Mouse (Mus musculus): Measurements from ENCODE around the gene Cntnap2.

The Cntnap2 gene

DNA sequence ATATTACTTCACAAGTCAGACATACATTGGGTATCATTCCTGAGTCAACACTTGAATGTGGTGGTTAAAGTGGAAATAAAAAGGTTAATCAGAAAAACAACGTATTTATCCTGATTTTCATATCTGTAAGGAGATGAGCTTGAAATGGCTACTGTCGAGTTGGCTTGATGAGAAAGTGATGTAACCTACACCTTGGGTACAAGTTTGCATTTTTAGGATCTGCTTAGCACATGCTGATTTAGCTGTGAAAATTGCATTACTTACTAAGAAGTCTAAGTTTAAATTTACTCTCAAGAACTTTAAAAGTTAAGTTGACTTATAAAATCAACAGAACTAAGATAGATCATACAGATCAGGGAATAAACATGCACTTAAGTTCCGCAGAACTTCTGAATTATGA, 879.1 kb downstream of the Cntnap2 start:
- DNase-seq (ENCODE audit: low spot score): no peak

GRCm38 (mm10) chr6:45938775-45939174, 879.6 kb downstream of the Cntnap2 start:
- no peak for DNase-seq (ENCODE audit: low spot score)

- no peak for DNase-seq (ENCODE audit: low spot score)
Measured at GRCm38 (mm10) chr6:45945144-45945985, 886.2 kb downstream of the Cntnap2 start.

DNA sequence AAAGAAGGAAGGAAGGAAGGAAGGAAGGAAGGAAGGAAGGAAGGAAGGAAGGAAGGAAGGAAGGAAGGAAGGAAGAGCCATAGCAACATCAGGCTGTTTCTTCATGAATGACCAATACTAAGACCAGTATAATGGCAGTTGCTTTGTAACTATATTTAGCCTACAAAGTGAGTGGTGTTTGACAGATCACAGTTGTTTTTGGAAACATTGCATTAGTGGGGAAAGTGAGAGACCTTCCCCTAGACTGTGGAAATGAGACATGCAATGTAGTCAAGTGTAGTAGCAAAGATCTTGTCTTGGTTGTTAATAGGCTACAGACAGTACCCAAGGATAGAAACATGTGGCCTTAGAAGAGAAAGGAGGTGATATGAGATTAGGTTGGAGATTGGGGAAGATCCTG, 895.6 kb downstream of the Cntnap2 start:
- DNase-seq (ENCODE audit: low spot score): no peak

DNA sequence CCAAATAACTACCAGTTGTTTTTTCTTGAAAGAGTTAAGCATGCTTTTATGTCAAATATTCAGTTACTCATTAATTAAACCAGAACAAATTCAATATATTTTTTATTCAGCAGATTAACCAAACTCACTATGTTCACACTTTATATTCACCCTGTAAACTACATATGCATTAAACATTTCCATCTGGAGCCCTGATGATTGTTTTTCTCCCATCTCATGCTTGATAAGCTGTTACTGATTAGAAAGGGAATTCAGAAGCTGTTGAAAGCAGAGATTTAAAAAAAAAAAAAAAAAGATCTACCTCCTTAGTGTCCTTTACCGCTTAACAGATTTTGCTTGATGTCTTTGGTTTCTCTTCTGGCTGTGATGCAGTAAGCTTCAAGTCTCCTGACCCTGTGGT, 905.3 kb downstream of the Cntnap2 start:
- no peak for DNase-seq (ENCODE audit: low spot score)

DNA sequence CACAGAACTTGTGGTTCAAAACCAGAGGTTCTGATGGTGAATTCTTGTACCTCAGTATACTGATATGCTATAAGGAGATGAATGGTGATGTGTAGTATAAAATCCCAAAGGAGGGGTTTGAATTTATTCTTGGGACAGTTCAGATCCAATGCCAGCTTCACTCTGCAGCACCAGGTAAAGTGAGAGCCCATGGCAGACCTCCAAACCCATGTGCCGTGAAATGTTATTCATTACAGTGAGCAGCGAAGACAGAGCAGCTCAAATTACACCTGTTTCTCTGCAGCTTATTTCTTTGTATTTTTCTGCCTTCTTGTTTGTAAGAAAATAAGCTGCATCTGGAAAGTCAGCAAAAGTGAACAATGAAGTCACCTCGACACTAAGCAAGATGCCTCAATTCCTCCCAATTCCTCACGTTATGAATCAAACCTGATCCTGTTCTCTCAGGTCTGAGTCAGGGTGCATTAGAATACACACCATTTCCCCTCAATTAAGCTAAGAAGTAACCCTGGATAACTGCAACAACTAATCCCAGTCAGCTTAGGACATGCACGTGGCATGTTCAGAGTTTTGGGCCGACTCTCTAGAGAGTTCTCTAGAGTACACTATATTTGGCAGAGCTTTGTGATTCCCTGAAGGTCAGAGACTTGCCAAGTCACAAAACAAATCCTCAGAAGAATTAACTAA, 915.5 kb downstream of the Cntnap2 start:
- no peak for DNase-seq (ENCODE audit: low spot score)

- no peak for DNase-seq (ENCODE audit: low spot score)
Measured at GRCm38 (mm10) chr6:45979171-45979570, 920.0 kb downstream of the Cntnap2 start.

GRCm38 (mm10) chr6:45988051-45988450, 928.9 kb downstream of the Cntnap2 start:
- DNase-seq (ENCODE audit: low spot score): no peak

DNA sequence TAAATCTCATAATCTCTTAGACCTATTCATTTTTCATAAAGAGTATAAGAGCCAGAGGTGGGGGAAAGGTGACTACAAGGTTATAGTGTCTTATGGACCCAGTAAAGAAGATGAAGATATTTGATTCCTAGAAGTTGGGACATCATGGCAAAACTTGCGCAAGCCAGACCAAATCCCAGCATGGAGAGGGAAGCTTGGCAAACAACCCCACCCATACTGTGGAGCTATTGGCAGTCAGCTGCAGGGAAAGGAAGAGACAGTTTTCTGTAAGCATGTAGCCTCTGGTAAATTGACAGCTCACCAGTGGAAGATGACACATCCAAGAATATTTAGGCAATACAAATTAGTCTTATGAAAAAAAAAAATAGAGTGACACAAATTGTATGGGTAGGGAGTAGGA, 931.9 kb downstream of the Cntnap2 start:
- DNase-seq (ENCODE audit: low spot score): no peak

DNA sequence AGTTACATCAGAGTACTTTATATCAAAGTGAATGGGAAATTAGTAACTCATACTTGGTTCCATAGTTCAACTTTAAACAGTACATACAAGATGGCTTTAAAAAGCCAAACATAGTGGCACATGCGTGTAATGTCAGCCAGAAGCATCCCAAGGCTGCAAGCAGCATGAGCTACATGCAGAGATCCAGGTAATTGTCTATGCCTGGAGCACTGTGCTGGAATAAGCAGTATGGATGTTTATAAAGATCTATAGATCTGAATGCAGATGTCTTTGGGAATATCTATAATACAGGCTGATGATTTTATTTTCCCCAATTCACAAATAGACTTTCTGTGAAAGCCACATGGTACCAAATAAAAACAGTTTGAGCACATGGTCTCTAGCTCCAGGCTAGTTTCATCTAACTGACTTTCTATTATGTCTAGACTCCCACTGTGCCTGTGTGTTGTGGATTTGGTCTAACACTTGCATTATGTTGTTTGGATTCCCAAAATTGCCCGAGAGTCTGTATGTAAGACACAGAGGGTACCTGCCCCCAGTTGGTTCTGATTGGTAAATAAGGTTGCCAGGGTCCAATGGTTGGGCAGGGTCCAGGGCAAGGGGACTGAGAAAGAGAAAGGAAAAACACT, 963.5 kb downstream of the Cntnap2 start:
- DNase-seq (ENCODE audit: low spot score): no peak

- no peak for DNase-seq (ENCODE audit: low spot score)
Measured at GRCm38 (mm10) chr6:46031821-46032594, 972.9 kb downstream of the Cntnap2 start.

GRCm38 (mm10) chr6:46033108-46033507, 974.0 kb downstream of the Cntnap2 start:
- DNase-seq (ENCODE audit: low spot score): no peak

- DNase-seq (ENCODE audit: low spot score): no peak
Measured at GRCm38 (mm10) chr6:46040671-46041070, 981.5 kb downstream of the Cntnap2 start.

DNA sequence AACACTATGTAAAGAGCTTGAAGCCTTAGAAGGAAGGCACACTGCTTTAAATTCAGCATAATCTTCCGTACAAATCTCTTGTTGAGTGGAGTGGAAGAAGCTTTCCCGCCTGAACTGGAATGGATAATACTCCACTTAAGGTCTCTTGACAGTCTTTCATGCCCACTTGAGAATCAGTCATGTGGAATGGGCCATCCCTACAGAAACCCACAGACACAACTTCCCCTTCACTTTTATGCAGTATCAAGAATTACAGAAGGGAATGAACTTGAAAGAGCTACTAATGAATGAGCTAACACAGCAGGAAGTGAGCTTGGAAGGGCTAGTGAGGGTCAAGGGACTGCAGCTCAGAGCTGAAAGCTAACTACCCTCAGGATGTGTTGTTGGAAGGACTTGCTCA, 1021.1 kb downstream of the Cntnap2 start:
- no peak for DNase-seq (ENCODE audit: low spot score)

DNA sequence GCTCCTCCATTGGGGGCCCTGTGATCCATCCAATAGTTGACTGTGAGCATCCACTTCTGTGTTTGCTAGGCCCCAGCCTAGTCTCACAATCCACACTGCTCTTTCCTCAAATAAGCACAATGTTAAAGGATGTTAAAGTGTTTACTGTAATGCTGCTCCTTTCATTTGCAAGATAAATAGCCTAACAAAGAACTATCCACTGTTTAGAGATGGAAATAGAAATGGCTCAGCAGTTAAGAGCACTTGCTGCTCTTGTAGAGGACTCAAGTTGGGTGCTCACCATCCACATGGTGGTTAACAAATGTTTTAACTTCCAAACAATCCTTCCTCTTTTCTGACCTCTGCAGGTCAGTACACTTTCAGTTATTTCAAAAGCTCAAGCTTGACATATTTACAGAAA, 1022.3 kb downstream of the Cntnap2 start:
- no peak for DNase-seq (ENCODE audit: low spot score)

GRCm38 (mm10) chr6:46143189-46143841, 1084.2 kb downstream of the Cntnap2 start:
- DNase-seq (ENCODE audit: low spot score): no peak

DNA sequence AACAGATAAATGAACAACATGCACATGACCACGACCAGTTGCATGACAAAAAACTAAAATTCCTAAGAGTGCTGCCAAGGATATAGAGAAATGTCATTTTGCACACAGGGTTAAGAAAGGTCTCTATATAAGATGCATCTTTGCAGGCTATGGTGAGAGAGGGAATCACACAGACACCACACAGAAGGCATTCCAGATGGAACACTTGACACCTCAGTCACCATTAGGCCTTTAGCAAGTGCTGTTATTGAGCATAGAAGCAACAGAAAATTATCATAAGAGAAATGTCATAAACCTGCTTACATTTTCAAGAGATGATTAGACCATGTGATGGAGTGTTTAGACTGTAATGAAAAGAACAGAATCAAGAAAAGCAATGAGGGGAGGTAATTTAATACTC, 1107.7 kb downstream of the Cntnap2 start:
- no peak for DNase-seq (ENCODE audit: low spot score)

DNA sequence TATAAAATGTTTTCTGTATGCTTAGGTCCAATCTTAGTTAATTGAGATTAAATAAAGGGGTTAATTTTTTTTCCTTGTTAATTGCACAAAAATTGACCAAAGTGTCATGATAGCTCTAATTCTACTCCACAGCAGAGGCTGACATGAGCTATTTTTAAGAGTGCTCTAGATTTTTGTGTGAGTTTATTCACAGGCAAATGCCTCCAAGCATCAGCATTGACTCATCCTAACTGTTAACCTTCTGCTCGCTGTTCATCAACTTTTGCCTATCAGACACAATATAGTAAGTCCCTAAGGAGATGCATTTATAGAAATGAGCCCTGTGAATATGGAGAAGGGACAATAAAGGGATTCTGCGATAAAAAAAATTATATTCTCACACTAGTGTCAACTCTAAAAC, 1138.1 kb downstream of the Cntnap2 start:
- no peak for DNase-seq (ENCODE audit: low spot score)

- no peak for DNase-seq (ENCODE audit: low spot score)
Measured at GRCm38 (mm10) chr6:46201828-46202227, 1142.7 kb downstream of the Cntnap2 start.

GRCm38 (mm10) chr6:46205531-46205930, 1146.4 kb downstream of the Cntnap2 start:
- DNase-seq (ENCODE audit: low spot score): no peak

- no peak for DNase-seq (ENCODE audit: low spot score)
Measured at GRCm38 (mm10) chr6:46232889-46233288, 1173.7 kb downstream of the Cntnap2 start.

DNA sequence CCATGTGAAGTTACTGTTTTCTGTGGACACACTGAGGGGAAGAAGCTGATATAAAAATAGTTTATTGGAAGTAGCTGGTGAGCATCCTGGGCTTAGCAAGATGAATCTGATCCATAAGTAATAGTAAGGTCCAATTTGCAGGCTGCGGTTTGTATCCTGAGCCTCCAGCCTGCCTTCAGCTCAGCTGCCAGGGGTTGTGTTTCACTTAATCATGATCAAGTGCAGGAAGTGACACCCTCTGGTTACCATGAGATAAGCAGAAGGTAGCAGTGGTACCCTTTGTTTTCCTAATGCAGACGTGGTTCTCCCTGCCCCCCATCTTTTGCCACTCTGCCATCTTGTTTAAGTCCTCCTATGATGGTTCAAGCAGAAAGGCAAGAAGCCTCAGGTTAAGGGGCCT, 1181.2 kb downstream of the Cntnap2 start:
- DNase-seq (ENCODE audit: low spot score): no peak

Data from MN1 (cell line).